Mouse (Mus musculus): ENCODE data around the gene Gemin5. TPM values are rescaled to one million over a fixed set of nuclear protein-coding genes. Genes with fewer than 3 reads are reported as not detected.
"Not testable (repeated sequence)": the region's sequence is repeated elsewhere in the genome, so short reads cannot be mapped to it uniquely, and the experiment has no call there.

Gene Gemin5
- 14.0 and 15.1 TPM in 2 replicates for polyA plus RNA-seq (2015; fragmentation: Nextera tagmentation; extraction: Ambion mirVana)

- Histone ChIP-seq H3K27ac (peak within 1 kb of the TSS; percentile 73), H3K9ac (peak within 1 kb of the TSS; percentile 73), H3K4me3 (peak within 1 kb of the TSS; percentile 87), H3K4me1 (peaks cover 22% of the 10 kb centered on the region), H3K9me3 (no peaks in the 10 kb centered on the region), H3K27me3 (replicated peaks) (no peaks in the 10 kb centered on the region), H3K4me2 (peak within 1 kb of the TSS; percentile 67), H3K36me3 (replicated peaks) (peaks cover 16% of the 10 kb centered on the region)
- peak; percentile 83 for ATAC-seq (replicated peaks)
- 1% methylated on average over 71 of the region's 71 CpGs for WGBS
Observed at GRCm38 (mm10) chr11:58168167-58168915, at the start of gene Gemin5. Gene Gemin5, minus strand, starts transcription at chr11:58168539.

- Histone ChIP-seq H3K4me3 (no peak overlapping the region), H3K9me3 (no peaks in the 10 kb centered on the region), H3K27me3 (replicated peaks) (no peaks in the 10 kb centered on the region), H3K27ac (no peak overlapping the region), H3K4me2 (no peak overlapping the region), H3K9ac (no peak overlapping the region), H3K36me3 (replicated peaks) (no peaks in the 10 kb centered on the region), H3K4me1 (no peaks in the 10 kb centered on the region)
- ATAC-seq (replicated peaks), result no peak
- 82% methylated on average over 6 of the region's 6 CpGs for WGBS
Observed at GRCm38 (mm10) chr11:58216823-58217222, 48.5 kb upstream of the Gemin5 start.

- Histone ChIP-seq H3K27ac (no peak overlapping the region), H3K27me3 (replicated peaks) (no peaks in the 10 kb centered on the region), H3K9me3 (no peaks in the 10 kb centered on the region), H3K4me1 (no peaks in the 10 kb centered on the region), H3K4me2 (no peak overlapping the region), H3K36me3 (replicated peaks) (no peaks in the 10 kb centered on the region), H3K9ac (no peak overlapping the region), H3K4me3 (no peak overlapping the region)
- WGBS, result 84% methylated on average over 5 of the region's 5 CpGs
- no peak for ATAC-seq (replicated peaks)
Observed at GRCm38 (mm10) chr11:58215814-58216213, 47.5 kb upstream of the Gemin5 start.

- ATAC-seq (replicated peaks); H3K4me2 ChIP-seq; H3K4me1 ChIP-seq; H3K27ac ChIP-seq; H3K9me3 ChIP-seq; H3K36me3 ChIP-seq (replicated peaks); H3K4me3 ChIP-seq; H3K27me3 ChIP-seq (replicated peaks); H3K9ac ChIP-seq: not testable (repeated sequence)
- 38% methylated on average over 2 of the region's 3 CpGs for WGBS
Observed at GRCm38 (mm10) chr11:58215049-58215430, 46.7 kb upstream of the Gemin5 start.

DNA sequence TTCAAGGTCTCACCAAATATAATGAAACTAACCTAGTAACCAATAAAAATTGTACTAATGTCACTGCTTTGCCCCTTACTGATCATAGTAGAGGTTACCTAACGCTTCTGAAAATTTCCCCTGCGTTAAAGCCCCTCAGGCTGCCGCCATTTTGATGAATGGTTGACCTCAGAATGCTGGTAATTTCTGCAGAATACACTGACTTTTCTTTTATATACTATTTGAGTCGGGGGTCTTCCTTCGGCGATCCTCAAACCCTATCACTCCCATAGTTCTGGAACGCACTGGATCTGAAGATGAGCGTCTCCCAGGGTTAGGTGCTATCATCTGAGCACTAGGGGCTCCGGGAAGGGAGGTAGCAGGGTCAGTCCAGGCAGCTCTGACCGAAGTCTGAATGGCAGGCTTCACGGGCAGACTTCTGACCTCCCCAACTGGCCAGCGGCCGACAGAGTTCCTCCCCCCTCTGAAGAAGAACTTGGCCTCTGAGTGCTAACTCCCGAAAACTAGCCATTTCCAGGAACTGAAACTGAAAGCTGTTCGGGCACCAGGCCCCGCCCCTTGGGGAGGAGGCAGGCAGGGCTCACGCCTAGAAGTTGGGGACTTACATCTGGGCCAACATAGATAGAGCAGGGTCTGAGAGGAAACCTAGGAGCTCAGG lies 46.2 kb upstream of the Gemin5 start:
- H3K9ac ChIP-seq, result no peak overlapping the region
- H3K4me3 ChIP-seq, result 0 out of 2 replicates have a peak overlapping the region, but pooled peaks have one; percentile 15
- no peaks in the 10 kb centered on the region for H3K27me3 ChIP-seq (replicated peaks)
- no peaks in the 10 kb centered on the region for H3K9me3 ChIP-seq
- peak overlapping the region; percentile 21 for H3K4me2 ChIP-seq
- no peak overlapping the region for H3K27ac ChIP-seq
- no peaks in the 10 kb centered on the region for H3K4me1 ChIP-seq
- H3K36me3 ChIP-seq (replicated peaks), result no peaks in the 10 kb centered on the region
- WGBS, result 49% methylated on average over 17 of the region's 17 CpGs
- no peak for ATAC-seq (replicated peaks)

- no peak for ATAC-seq (replicated peaks)
- H3K36me3 ChIP-seq (replicated peaks), result no peaks in the 10 kb centered on the region
- no peak overlapping the region for H3K4me2 ChIP-seq
- no peaks in the 10 kb centered on the region for H3K27me3 ChIP-seq (replicated peaks)
- WGBS, result 79% methylated on average over 7 of the region's 7 CpGs
- H3K4me3 ChIP-seq, result no peak overlapping the region
- no peaks in the 10 kb centered on the region for H3K4me1 ChIP-seq
- no peak overlapping the region for H3K27ac ChIP-seq
- no peaks in the 10 kb centered on the region for H3K9me3 ChIP-seq
- no peak overlapping the region for H3K9ac ChIP-seq
Observed at GRCm38 (mm10) chr11:58213673-58214342, 45.5 kb upstream of the Gemin5 start.

- Histone ChIP-seq H3K36me3 (replicated peaks) (no peaks in the 10 kb centered on the region), H3K9me3 (no peaks in the 10 kb centered on the region), H3K4me1 (no peaks in the 10 kb centered on the region), H3K9ac (no peak overlapping the region), H3K27ac (no peak overlapping the region), H3K4me2 (no peak overlapping the region), H3K27me3 (replicated peaks) (no peaks in the 10 kb centered on the region), H3K4me3 (no peak overlapping the region)
- WGBS, result 11% methylated on average over 2 of the region's 2 CpGs
- no peak for ATAC-seq (replicated peaks)
Observed at GRCm38 (mm10) chr11:58211682-58212067, 43.3 kb upstream of the Gemin5 start.

DNA sequence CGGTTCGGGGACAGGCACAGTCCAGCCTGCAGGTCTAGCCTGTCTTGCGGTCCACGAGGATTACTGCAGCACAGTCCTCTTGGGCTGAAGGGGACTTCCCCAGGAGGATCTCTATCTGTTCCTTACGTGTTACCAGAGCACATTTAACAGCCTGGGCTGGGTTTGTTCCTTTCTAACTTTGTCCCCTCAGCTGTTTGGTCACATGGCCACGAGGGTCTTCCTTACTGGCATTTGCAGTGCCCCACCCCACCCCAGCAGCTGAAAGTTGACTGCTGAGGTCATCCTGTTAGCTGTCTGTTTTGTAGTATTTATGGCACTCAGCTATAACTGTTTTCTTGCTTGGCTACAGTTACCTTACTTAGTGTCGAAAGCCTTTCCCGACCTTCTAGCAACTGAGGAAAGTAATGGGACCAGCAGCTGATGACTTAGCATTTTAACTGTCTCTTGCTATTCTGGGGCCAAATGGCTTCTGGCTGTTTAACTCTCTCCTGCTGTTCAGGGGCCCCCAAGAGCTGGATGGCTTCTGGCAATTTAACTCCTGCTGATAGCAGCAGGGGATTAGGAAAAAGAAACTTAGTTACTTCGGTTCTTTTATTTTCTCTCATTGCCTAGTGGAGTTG lies 42.8 kb upstream of the Gemin5 start:
- Histone ChIP-seq H3K27me3 (replicated peaks) (no peaks in the 10 kb centered on the region), H3K4me2 (no peak overlapping the region), H3K4me1 (no peaks in the 10 kb centered on the region), H3K9me3 (no peaks in the 10 kb centered on the region), H3K9ac (no peak overlapping the region), H3K36me3 (replicated peaks) (no peaks in the 10 kb centered on the region), H3K4me3 (no peak overlapping the region), H3K27ac (no peak overlapping the region)
- ATAC-seq (replicated peaks), result no peak
- 28% methylated on average over 9 of the region's 9 CpGs for WGBS

- Histone ChIP-seq H3K36me3 (replicated peaks) (no peaks in the 10 kb centered on the region), H3K27ac (no peak overlapping the region), H3K4me2 (no peak overlapping the region), H3K4me3 (no peak overlapping the region), H3K9me3 (no peaks in the 10 kb centered on the region), H3K4me1 (no peaks in the 10 kb centered on the region), H3K27me3 (replicated peaks) (no peaks in the 10 kb centered on the region), H3K9ac (no peak overlapping the region)
- ATAC-seq (replicated peaks), result no peak
- WGBS, result 91% methylated on average over 1 of the region's 1 CpGs
Observed at GRCm38 (mm10) chr11:58210321-58210886, 42.1 kb upstream of the Gemin5 start.

- Histone ChIP-seq H3K9me3 (no peaks in the 10 kb centered on the region), H3K4me2 (no peak overlapping the region), H3K4me3 (no peak overlapping the region), H3K36me3 (replicated peaks) (no peaks in the 10 kb centered on the region), H3K9ac (no peak overlapping the region), H3K4me1 (0 out of 2 replicates have a peak, but pooled peaks cover 3% of the 10 kb centered on the region), H3K27me3 (replicated peaks) (no peaks in the 10 kb centered on the region), H3K27ac (no peak overlapping the region)
- ATAC-seq (replicated peaks), result no peak
- 86% methylated on average over 12 of the region's 12 CpGs for WGBS
Observed at GRCm38 (mm10) chr11:58201052-58201451, 32.7 kb upstream of the Gemin5 start.

GRCm38 (mm10) chr11:58200226-58200625 lies 31.9 kb upstream of the Gemin5 start:
- 93% methylated on average over 4 of the region's 4 CpGs for WGBS
- H3K27ac ChIP-seq, result no peak overlapping the region
- H3K4me2 ChIP-seq, result no peak overlapping the region
- no peaks in the 10 kb centered on the region for H3K27me3 ChIP-seq (replicated peaks)
- ATAC-seq (replicated peaks), result no peak
- no peaks in the 10 kb centered on the region for H3K9me3 ChIP-seq
- no peak overlapping the region for H3K4me3 ChIP-seq
- no peaks in the 10 kb centered on the region for H3K36me3 ChIP-seq (replicated peaks)
- H3K4me1 ChIP-seq, result 0 out of 2 replicates have a peak, but pooled peaks cover 3% of the 10 kb centered on the region
- H3K9ac ChIP-seq, result no peak overlapping the region
